Mouse (Mus musculus): ENCODE results near the gene Cdc42bpb. TPM values are rescaled to one million over a fixed set of nuclear protein-coding genes. Genes with fewer than 3 reads are reported as not detected.
A peak's percentile ranks its signal among the peaks of the same experiment; 100 is the strongest.

The Cdc42bpb gene
- total RNA-seq, 1 experiment from 2014 or later: 149 TPM

DNA sequence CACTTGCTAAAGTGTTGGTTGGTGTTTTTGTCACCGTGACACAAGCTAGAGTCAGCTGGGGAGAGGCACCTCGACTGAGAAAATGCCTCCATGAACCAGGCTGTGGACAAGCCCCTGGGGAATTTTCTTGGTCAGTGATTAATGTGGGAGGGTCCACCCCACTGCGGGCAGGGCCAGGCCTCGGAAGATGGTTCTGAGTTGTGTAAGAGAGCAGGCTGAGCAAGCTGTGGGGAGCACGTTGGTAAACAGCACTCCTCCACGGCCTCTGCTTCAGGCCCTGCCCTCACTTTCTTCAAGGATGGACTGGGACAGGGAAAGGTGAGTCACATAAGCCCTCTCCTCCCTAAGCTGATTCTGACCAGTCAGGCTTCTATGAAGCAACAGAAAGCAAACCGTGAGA, 36.8 kb downstream of the Cdc42bpb start:
- no peak for DNase-seq

DNA sequence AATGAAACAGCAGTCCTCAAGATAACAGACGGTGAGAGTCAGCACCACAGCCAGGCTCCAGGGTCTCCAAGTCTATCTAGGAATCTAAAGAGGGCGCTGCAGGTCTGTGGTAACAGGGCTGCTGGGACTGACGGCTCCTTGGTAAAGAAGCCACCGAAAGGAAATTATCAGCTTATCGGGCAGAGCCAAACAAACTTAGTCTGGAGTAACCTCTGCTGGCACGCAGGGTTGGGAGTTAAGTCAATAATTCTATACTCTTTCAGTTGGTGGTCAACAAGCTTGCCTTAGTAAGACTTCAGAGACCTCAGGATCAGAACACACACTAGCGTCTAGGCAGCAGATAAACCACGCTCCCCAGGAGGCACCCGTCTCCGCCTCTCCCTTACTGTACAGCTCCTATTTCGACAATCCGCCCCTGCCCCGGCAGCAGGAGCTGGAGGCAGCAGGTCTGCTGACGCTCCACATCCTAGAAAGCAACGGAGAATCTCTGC, 39.6 kb downstream of the Cdc42bpb start:
- no peak for DNase-seq

DNA sequence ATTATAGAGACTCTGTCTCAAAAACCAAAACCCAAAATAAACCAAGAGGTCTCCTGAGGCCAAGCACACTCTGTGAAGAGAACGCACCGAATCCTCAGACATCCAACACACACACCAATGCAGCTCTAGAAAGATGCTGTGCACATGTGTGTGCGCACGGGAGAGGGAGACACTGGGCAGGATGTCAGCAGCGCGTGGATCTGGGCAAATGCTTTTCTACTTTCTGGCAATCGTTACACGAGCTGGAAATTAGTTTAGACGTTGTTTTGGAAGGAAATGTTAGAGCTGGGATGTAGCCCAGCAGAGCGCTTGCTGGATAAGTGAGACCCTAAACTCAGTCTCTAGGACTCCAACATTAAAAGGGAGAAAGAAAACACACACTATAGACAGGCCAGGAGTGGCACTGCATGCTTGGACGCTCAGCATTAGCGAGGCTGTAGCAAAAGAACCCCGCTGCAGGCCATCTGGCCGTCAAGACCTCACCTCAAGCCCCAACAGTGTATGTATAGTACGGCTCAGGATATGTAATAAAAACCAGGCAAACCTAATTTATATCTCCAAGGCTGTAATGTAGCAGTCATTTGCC, 44.4 kb downstream of the Cdc42bpb start:
- DNase-seq: no peak

DNA sequence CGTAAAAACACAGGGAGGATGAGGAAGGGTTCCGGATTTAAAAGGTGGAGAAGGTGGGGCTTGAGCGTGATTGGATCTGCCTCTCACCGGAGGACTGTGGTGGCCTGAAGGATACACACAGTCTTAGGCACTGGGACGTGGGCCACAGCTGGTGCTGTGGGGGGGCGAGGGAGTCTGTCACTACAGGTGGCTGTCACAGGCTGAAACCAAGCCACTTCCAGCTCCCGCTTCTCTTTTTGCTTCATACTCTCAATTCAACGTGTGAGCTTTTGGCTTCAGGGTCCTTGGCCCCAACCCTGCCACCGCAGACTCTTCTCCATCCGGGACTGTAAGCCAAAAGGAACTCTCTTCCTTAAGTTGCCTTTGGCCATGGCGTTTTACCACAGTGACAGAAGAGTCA, 45.1 kb downstream of the Cdc42bpb start:
- DNase-seq: no peak

DNA sequence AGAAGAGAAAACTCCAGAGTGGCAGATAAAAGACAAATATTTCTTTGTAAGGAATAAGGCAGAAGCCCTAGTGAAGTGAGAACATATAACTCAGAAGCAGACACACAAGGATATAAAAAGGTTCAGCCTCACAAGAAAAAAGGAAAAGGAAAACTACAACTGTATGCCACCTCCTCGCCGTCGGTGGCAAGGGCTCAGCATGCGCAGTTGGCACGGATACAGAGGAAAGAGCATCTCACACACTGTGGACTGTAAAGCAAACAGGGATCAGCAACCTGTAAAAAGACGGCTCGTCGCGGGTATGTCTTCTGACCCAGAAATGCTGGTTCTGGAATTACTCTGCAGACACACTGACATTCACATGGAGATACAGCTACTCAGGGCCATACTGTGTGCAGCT, 45.9 kb downstream of the Cdc42bpb start:
- no peak for DNase-seq

DNA sequence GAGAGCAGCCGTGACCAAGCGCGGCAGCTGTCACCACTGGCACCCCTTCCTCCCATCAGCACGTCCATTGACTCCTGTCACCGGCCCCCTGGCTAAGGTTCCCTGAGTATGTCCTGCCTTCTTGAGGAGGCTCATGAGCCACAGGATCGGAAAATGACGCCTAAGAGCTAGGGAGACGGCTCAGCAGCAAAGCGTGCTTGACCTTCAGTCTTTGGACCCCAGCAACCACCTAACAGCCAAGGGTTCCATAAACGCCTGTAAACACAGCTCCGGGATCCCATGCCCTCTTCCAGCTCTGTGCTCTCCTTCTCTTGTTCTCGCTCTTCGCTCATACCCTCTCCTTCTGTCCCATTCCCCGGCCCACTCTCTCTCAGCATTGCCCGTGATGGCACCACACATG, 48.2 kb downstream of the Cdc42bpb start:
- no peak for DNase-seq

DNA sequence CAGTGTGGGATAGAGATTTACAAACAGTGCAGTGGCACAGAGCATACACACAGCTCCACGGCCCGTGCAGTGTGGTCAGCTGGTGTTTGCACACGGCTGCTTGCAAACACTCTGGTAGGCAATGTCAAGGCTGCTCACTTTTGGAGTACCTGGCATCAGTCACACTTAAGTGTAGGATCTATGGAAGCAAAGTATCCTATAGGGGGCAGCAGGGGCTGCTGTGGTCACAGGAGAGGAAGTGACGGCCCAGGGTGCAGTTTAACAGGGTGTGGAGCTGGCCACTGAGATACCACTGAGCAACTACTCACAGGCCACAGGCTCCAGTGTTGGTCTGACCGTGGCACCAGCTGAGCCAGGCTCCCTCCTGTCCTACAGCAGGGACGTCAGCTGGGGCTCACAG, 49.2 kb downstream of the Cdc42bpb start:
- DNase-seq: no peak

GRCm38 (mm10) chr12:111325744-111326424, 51.6 kb downstream of the Cdc42bpb start:
- peak; percentile 43 for DNase-seq

- DNase-seq: no peak
Measured at GRCm38 (mm10) chr12:111324949-111325348, 52.6 kb downstream of the Cdc42bpb start.

DNA sequence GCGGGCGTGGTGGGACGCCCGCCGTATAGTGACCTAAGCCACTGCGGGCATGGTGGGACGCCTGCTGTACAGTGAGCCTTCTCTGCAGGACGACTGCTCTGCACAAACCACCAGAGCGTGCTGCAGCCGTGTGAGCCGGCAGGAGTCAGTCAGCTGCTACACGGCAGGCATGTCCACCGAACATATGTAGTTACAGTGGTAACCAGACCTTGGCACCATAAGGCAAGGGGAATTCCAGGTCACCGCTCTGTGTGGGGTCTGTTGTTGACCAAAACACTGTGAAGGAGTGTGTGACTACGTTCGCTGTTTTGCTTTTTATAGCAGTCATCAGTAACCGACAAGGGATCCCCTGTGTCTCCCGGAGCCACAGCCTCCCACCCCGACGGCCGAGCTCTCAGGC, 53.0 kb downstream of the Cdc42bpb start:
- DNase-seq: no peak

GRCm38 (mm10) chr12:111323423-111323822, 54.1 kb downstream of the Cdc42bpb start:
- no peak for DNase-seq

- no peak for DNase-seq
Measured at GRCm38 (mm10) chr12:111321832-111322231, 55.7 kb downstream of the Cdc42bpb start.

DNA sequence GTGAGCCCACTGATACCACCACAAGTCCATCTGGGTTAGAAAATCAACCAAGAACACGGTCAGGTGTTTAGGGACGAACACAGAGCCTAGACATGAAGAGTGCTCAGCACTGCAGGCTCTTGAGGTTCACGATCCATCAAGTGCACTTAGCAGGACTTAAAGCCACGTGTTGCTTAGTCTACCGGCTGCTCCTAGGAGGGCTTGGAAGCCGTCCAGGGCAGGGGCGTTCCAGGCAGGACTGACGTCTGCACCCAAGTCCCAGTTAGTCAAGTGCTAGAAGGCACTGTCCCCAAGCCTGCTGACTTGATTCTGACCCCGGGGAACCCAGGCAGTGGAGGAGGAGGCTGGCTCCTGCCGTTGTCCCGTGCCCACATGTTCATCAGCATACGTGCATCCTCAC, 57.0 kb downstream of the Cdc42bpb start:
- DNase-seq: no peak

DNA sequence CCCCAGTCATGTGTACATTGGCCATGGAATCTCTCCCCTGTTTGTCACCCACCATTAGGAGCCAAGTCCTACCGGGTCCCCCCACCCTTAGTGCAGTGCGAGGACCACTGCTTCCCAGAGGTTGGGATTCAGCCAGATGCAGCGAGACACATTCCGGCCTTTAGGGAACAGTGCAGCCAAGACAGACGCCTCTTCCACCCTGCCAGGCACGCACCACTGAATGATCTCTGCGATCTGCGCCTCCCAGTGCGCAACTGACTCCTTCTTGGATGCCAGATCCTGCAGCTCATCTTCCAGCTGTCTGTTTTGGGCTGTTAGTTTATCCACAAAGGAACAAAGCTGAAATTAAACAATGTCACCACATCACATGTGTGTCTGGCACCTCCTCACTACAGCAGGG, 59.8 kb downstream of the Cdc42bpb start:
- DNase-seq: no peak

- no peak for DNase-seq
Measured at GRCm38 (mm10) chr12:111314273-111314672, 63.2 kb downstream of the Cdc42bpb start.

- no peak for DNase-seq
Measured at GRCm38 (mm10) chr12:111311775-111312174, 65.7 kb downstream of the Cdc42bpb start.

- DNase-seq: no peak
Measured at GRCm38 (mm10) chr12:111309931-111310330, 67.6 kb downstream of the Cdc42bpb start.

GRCm38 (mm10) chr12:111309256-111309655, 68.3 kb downstream of the Cdc42bpb start:
- DNase-seq: no peak

- DNase-seq: peak; percentile 88
Measured at GRCm38 (mm10) chr12:111306821-111307220, 70.7 kb downstream of the Cdc42bpb start.

- DNase-seq: no peak
Measured at GRCm38 (mm10) chr12:111303702-111304337, 73.7 kb downstream of the Cdc42bpb start.

DNA sequence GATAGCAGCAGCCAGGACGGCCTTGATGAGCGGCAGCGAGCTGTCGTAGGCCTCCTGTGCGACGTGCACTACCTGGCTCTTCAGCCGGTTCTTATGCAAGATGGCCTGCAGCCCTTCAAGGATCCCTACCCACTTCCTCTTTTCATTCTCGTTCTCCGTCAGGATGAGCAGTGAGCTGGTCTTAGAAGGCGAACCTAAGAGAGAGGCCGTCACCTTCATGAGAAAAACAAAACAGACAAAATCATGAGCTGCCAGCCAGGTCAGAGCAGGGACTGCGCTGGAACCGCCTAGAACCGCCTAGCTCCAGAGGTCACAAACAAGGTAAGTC, 75.5 kb downstream of the Cdc42bpb start:
- no peak for DNase-seq

DNA sequence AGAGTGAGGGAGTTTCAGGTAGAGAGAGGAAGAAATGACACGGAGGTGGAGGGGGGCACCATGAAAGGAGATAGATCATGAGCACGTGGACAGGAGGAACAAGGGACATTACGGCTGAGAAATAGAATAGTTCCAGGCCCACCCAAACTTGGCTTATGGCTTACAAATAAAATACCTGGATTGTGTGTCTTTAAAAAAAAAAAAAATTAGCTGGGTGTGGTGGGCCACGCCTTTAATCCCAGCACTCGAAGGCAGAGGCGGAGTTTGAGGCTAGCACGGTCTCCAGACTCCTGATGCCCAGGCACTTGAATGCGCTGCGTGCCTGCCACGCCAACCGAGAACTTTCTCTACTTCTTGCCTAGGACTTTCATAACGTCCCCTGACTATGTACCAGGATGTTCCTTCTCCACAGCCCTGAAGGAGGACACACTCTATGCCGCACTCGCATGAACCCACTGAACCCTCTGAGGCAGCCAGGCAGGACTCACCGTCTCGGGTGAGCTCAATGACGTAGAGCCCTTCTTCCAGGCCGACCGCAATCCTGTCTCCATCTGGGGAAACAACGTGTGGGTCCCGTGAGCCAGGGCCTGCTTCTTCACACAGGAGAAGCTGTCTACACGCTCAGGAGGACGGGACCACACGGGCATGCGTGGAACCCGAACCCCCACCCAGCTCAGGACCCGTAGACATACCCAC, 76.0 kb downstream of the Cdc42bpb start:
- DNase-seq: no peak

DNA sequence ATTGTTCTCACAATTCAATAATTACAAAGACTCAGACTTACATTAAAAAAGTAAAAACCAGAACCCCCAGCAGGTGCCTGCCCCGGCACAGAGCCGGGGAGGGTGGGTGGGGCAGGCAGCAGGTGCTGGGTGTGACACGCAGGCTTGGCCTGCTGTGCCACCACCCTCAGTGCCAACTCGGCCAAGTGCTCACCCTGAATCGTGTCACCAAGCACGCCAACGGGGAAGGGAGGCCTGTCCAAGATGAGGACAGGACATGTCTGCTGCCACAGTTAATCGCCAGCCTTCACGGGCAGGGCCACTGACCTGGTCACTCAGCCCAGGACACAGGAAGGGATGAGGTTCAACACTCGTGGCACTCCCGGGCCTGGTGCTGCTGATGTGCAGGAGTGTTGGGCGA, 84.5 kb downstream of the Cdc42bpb start:
- peak; percentile 29 for DNase-seq

All from adrenal gland, postnatal 14 days (tissue).